Mouse (Mus musculus): ENCODE measurements around the gene Sar1a. TPM values are rescaled to one million over a fixed set of nuclear protein-coding genes. Genes with fewer than 3 reads are reported as not detected.

Gene Sar1a
- polyA plus RNA-seq, 2 experiments: 190 to 337 TPM

GRCm38 (mm10) chr10:61679545-61679944, 554 bp upstream of the Sar1a start:
- peak overlapping the region; percentile 92 for H3K27ac ChIP-seq (replicated peaks; ENCODE audit: low read depth, low read length)
- H3K36me3 ChIP-seq (ENCODE audit: control insufficient read depth, insufficient read depth, low read length): peaks cover 14% of the 10 kb centered on the region
- H3K4me1 ChIP-seq (ENCODE audit: control insufficient read depth, insufficient read depth, low read length): peaks cover 7% of the 10 kb centered on the region
- peak overlapping the region; percentile 62 for H3K4me2 ChIP-seq (replicated peaks; ENCODE audit: low read depth, low read length, severe bottlenecking)
- WGBS: 32% methylated on average over 9 of the region's 9 CpGs
- H3K27me3 ChIP-seq (ENCODE audit: control insufficient read depth, insufficient read depth, low read length): no peaks in the 10 kb centered on the region
- peak; percentile 9 for DNase-seq (ENCODE audit: low spot score)
- H3K9me3 ChIP-seq (ENCODE audit: control insufficient read depth, low read length): no peaks in the 10 kb centered on the region
- H3K9ac ChIP-seq (ENCODE audit: low read depth, low read length, severe bottlenecking): peak overlapping the region; percentile 95
- peak; percentile 6; the same call in 1 of the 2 replicates for ATAC-seq (ENCODE audit: low FRiP score, low read depth)
- TF ChIP-seq POLR2A (IDR thresholded peaks at IDR 0.05; ENCODE audit: borderline replicate concordance, extremely low read depth, insufficient read depth, insufficient read length): no peak
- peak overlapping the region; percentile 96 for H3K4me3 ChIP-seq (replicated peaks; ENCODE audit: low read length)

DNA sequence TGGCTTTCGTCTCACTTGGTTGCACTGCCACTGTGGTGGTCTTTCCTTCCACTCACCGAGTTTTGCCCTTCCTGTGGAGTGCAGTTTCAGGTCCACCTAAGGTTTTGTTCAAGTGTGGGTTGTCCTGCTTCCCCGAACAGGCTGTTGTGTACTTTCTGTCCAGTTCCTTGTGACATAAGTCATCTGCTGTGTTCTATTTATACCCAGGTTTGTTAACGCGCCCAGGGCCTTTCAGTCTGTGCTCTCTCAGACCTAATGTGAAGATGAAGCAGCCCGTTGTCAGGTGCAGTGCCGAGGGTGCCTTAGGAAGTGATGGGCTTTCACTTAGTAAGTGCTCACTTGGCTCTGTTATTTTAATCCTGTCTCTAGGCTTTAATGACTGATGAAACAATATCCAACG, 9.3 kb downstream of the Sar1a start:
- Histone ChIP-seq H3K27ac (replicated peaks; ENCODE audit: low read depth, low read length) (no peak overlapping the region), H3K27me3 (ENCODE audit: control insufficient read depth, insufficient read depth, low read length) (no peaks in the 10 kb centered on the region), H3K4me1 (ENCODE audit: control insufficient read depth, insufficient read depth, low read length) (no peaks in the 10 kb centered on the region), H3K4me2 (replicated peaks; ENCODE audit: low read depth, low read length, severe bottlenecking) (no peak overlapping the region), H3K9ac (ENCODE audit: low read depth, low read length, severe bottlenecking) (no peak overlapping the region), H3K9me3 (ENCODE audit: control insufficient read depth, low read length) (no peaks in the 10 kb centered on the region), H3K4me3 (replicated peaks; ENCODE audit: low read length) (no peak overlapping the region), H3K36me3 (ENCODE audit: control insufficient read depth, insufficient read depth, low read length) (peaks cover 88% of the 10 kb centered on the region)
- TF ChIP-seq POLR2A (IDR thresholded peaks at IDR 0.05; ENCODE audit: borderline replicate concordance, extremely low read depth, insufficient read depth, insufficient read length): no peak
- no peak for DNase-seq (ENCODE audit: low spot score)
- WGBS: 89% methylated on average over 8 of the region's 8 CpGs
- ATAC-seq (ENCODE audit: low FRiP score, low read depth): no peak

GRCm38 (mm10) chr10:61693563-61693962, 13.5 kb downstream of the Sar1a start:
- Histone ChIP-seq H3K36me3 (ENCODE audit: control insufficient read depth, insufficient read depth, low read length) (peaks cover 51% of the 10 kb centered on the region), H3K4me1 (ENCODE audit: control insufficient read depth, insufficient read depth, low read length) (peaks cover 14% of the 10 kb centered on the region), H3K4me3 (replicated peaks; ENCODE audit: low read length) (no peak overlapping the region), H3K9ac (ENCODE audit: low read depth, low read length, severe bottlenecking) (no peak overlapping the region), H3K27me3 (ENCODE audit: control insufficient read depth, insufficient read depth, low read length) (no peaks in the 10 kb centered on the region), H3K9me3 (ENCODE audit: control insufficient read depth, low read length) (no peaks in the 10 kb centered on the region), H3K4me2 (replicated peaks; ENCODE audit: low read depth, low read length, severe bottlenecking) (no peak overlapping the region), H3K27ac (replicated peaks; ENCODE audit: low read depth, low read length) (no peak overlapping the region)
- ATAC-seq (ENCODE audit: low FRiP score, low read depth) (no peak), DNase-seq (ENCODE audit: low spot score) (no peak)
- WGBS: 63% methylated on average over 4 of the region's 4 CpGs
- TF ChIP-seq POLR2A (IDR thresholded peaks at IDR 0.05; ENCODE audit: borderline replicate concordance, extremely low read depth, insufficient read depth, insufficient read length): no peak

DNA sequence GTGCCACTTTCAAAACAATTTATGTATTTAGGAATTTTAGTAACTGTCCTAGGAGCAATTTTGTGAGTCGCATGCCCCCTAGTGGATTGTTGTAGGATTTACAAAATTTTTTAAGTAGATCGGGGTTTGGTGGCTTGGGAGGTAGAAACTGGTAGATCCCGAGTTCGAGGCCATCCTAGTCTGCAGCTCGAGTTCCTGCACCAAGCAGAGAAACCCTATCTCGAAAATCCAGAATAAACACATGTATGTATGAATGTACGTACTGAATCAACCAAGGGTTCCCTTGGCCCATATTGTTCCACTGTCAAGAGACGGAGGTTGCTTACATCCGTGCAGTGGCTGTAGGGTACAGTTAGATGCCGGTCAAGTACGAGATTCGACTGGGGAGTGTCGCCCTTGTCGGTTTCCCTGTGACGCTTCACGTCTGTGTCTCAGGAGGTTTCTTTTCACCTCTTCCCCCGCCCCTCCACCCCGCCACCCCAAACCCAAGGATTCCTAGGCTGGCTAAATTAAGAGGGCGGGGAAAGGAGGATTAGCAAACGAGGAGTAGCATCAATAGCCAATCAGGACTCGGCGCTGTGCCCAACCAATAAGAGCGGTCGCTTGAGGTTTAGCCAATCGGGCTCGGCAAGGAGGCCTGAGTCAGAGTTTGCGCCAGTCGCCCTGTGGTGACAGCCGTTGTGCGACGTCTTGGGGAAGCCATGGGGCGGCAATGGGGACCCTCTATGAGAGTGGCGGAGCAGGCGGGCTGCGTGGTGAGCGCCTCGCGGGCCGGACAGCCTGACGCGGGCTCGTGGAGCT, 15.0 kb downstream of the Sar1a start, which contains the start of gene Tysnd1:
TSS of gene Tysnd1 (plus strand) at position 645 of the 801 bp plus-strand sequence.
- Histone ChIP-seq H3K9ac (ENCODE audit: low read depth, low read length, severe bottlenecking) (peak within 1 kb of the TSS; percentile 73), H3K36me3 (ENCODE audit: control insufficient read depth, insufficient read depth, low read length) (peaks cover 41% of the 10 kb centered on the region), H3K4me1 (ENCODE audit: control insufficient read depth, insufficient read depth, low read length) (peaks cover 14% of the 10 kb centered on the region), H3K27me3 (ENCODE audit: control insufficient read depth, insufficient read depth, low read length) (no peaks in the 10 kb centered on the region), H3K4me2 (replicated peaks; ENCODE audit: low read depth, low read length, severe bottlenecking) (peak within 1 kb of the TSS; percentile 99), H3K27ac (replicated peaks; ENCODE audit: low read depth, low read length) (0 out of 2 replicates have a peak within 1 kb of the TSS, but pooled peaks have one; percentile 40), H3K4me3 (replicated peaks; ENCODE audit: low read length) (peak within 1 kb of the TSS; percentile 86), H3K9me3 (ENCODE audit: control insufficient read depth, low read length) (no peaks in the 10 kb centered on the region)
- WGBS: 1% methylated on average over 40 of the region's 42 CpGs
- 0 out of 2 replicates have a peak, but pooled peaks have one; percentile 60 for TF ChIP-seq POLR2A (IDR thresholded peaks at IDR 0.05; ENCODE audit: borderline replicate concordance, extremely low read depth, insufficient read depth, insufficient read length)
- peak; percentile 93 for ATAC-seq (ENCODE audit: low FRiP score, low read depth)
- peak; percentile 100 for DNase-seq (ENCODE audit: low spot score)

- Histone ChIP-seq H3K4me2 (replicated peaks; ENCODE audit: low read depth, low read length, severe bottlenecking) (peak overlapping the region; percentile 99), H3K9me3 (ENCODE audit: control insufficient read depth, low read length) (no peaks in the 10 kb centered on the region), H3K4me1 (ENCODE audit: control insufficient read depth, insufficient read depth, low read length) (peaks cover 14% of the 10 kb centered on the region), H3K4me3 (replicated peaks; ENCODE audit: low read length) (peak overlapping the region; percentile 86), H3K27ac (replicated peaks; ENCODE audit: low read depth, low read length) (0 out of 2 replicates have a peak overlapping the region, but pooled peaks have one; percentile 9), H3K36me3 (ENCODE audit: control insufficient read depth, insufficient read depth, low read length) (peaks cover 33% of the 10 kb centered on the region), H3K27me3 (ENCODE audit: control insufficient read depth, insufficient read depth, low read length) (no peaks in the 10 kb centered on the region), H3K9ac (ENCODE audit: low read depth, low read length, severe bottlenecking) (peak overlapping the region; percentile 73)
- 0 out of 2 replicates have a peak, but pooled peaks have one; percentile 3 for TF ChIP-seq POLR2A (IDR thresholded peaks at IDR 0.05; ENCODE audit: borderline replicate concordance, extremely low read depth, insufficient read depth, insufficient read length)
- ATAC-seq (ENCODE audit: low FRiP score, low read depth) (peak; percentile 31), DNase-seq (ENCODE audit: low spot score) (no peak)
- WGBS: 1% methylated on average over 54 of the region's 111 CpGs
These were observed 15.8 kb downstream of the Sar1a start for GRCm38 (mm10) chr10:61695703-61696559.

Data from limb, embryonic 14.5 days (tissue).